Mouse (Mus musculus) heart, embryonic 14.5 days (tissue): Measurements from ENCODE around the gene Cmtm7. TPM values are rescaled to one million over a fixed set of nuclear protein-coding genes. Genes with fewer than 3 reads are reported as not detected.

Source experiments
- ATAC-seq: fragments of 200-750 bp; cut with Nextera tagmentation; 2 replicates; pipeline ENCODE4 v1.8.0; 2017; ENCODE audit warnings: low read depth, moderate TSS enrichment; ENCODE audit not compliant: insufficient number of reproducible peaks, insufficient read depth, low FRiP score
- H3K27ac ChIP-seq, 2 experiments: fragments of 200-500 bp in 1 of 2; fragments of 300-500 bp in 1 of 2; sonication (generic) in 1 of 2; replicated peaks in 1 of 2; 2 replicates each; pipeline ENCODE4 v1.5.1; 2012 to 2014; ENCODE audit warnings: low read depth in 2 of 2, low read length in 2 of 2, control low read depth in 1 of 2, mild to moderate bottlenecking in 1 of 2, mixed read lengths in 1 of 2; ENCODE audit not compliant: control insufficient read depth in 1 of 2, insufficient read depth in 1 of 2
- H3K27me3 ChIP-seq: fragments of 300-500 bp; sonication (generic); 2 replicates; pipeline ENCODE4 v1.6.1; 2014; ENCODE audit warnings: mild to moderate bottlenecking, low read length, control low read depth; ENCODE audit not compliant: control insufficient read depth, insufficient read depth
- H3K36me3 ChIP-seq: fragments of 300-500 bp; sonication (generic); 2 replicates; pipeline ENCODE4 v1.6.1; 2014; ENCODE audit warnings: mild to moderate bottlenecking, control low read depth, low read length, mixed read lengths; ENCODE audit not compliant: control insufficient read depth, insufficient read depth
- H3K4me1 ChIP-seq, 2 experiments: fragments of 200-500 bp in 1 of 2; fragments of 300-500 bp in 1 of 2; sonication (generic) in 1 of 2; 2 replicates each; pipeline ENCODE4 v1.6.1; 2012 to 2014; ENCODE audit warnings: low read length in 2 of 2, control low read depth in 1 of 2, mixed read lengths in 1 of 2; ENCODE audit not compliant: control insufficient read depth in 2 of 2, insufficient read depth in 2 of 2
- H3K4me2 ChIP-seq: fragments of 300-500 bp; sonication (generic); 2 replicates; pipeline ENCODE4 v1.6.1; 2014; ENCODE audit warnings: mild to moderate bottlenecking, low read length
- H3K4me3 ChIP-seq, 2 experiments: fragments of 200-500 bp in 1 of 2; fragments of 300-500 bp in 1 of 2; sonication (generic) in 1 of 2; 2 replicates each; pipeline ENCODE4 v1.5.1; 2012 to 2014; ENCODE audit warnings: low read length in 2 of 2, mild to moderate bottlenecking in 2 of 2, control low read depth in 1 of 2, low read depth in 1 of 2, moderate library complexity in 1 of 2; ENCODE audit not compliant: control insufficient read depth in 1 of 2, insufficient read depth in 1 of 2
- H3K9ac ChIP-seq: fragments of 300-500 bp; sonication (generic); 2 replicates; pipeline ENCODE4 v1.6.1; 2014; ENCODE audit warnings: mild to moderate bottlenecking, low read length
- H3K9me3 ChIP-seq: fragments of 300-500 bp; sonication (generic); 2 replicates; pipeline ENCODE4 v1.6.1; 2016; ENCODE audit warnings: low read length, control low read depth; ENCODE audit not compliant: control insufficient read depth
- WGBS: fragments of 180-500 bp; shearing (Covaris S2); extraction: QIAGEN DNeasy Blood & Tissue Kit; methylation state at CpG from one replicate; pipeline ENCODE4 v1.1.7; 2014; 5-methylcytosine and 5-hydroxymethylcytosine counted together
- polyA plus RNA-seq: library from polyadenylated mRNA; unstranded; fragments of >200 nt; fragmentation: Nextera tagmentation; extraction: Ambion mirVana; gene quantifications from 2 replicates; pipeline ENCODE4 v1.2.1, GENCODE M21; 2014

The Cmtm7 gene
- polyA plus RNA-seq, 1 experiment from 2014 or later: 122 TPM

GRCm38 (mm10) chr9:114794491-114794890 is 12.8 kb upstream of the Cmtm7 start:
- 81% methylated on average over 4 of the region's 4 CpGs for WGBS
- H3K4me2 ChIP-seq: no peak overlapping the region
- no peak for ATAC-seq
- no peak overlapping the region for H3K27ac ChIP-seq
- no peaks in the 10 kb centered on the region for H3K9me3 ChIP-seq
- H3K36me3 ChIP-seq: no peaks in the 10 kb centered on the region
- H3K27me3 ChIP-seq: no peaks in the 10 kb centered on the region
- H3K9ac ChIP-seq: no peak overlapping the region
- H3K4me1 ChIP-seq: peaks cover 0 to 4% of the 10 kb centered on the region in 2 experiments; a peak in 1 of 4 replicates
- no peak overlapping the region for H3K4me3 ChIP-seq

GRCm38 (mm10) chr9:114793764-114794295 is 12.2 kb upstream of the Cmtm7 start:
- H3K4me1 ChIP-seq: peaks cover 0 to 4% of the 10 kb centered on the region in 2 experiments; a peak in 1 of 4 replicates
- no peaks in the 10 kb centered on the region for H3K9me3 ChIP-seq
- H3K27ac ChIP-seq: no peak overlapping the region
- no peak overlapping the region for H3K9ac ChIP-seq
- no peak overlapping the region for H3K4me2 ChIP-seq
- 84% methylated on average over 9 of the region's 9 CpGs for WGBS
- no peak overlapping the region for H3K4me3 ChIP-seq
- no peak for ATAC-seq
- H3K27me3 ChIP-seq: no peaks in the 10 kb centered on the region
- no peaks in the 10 kb centered on the region for H3K36me3 ChIP-seq

DNA sequence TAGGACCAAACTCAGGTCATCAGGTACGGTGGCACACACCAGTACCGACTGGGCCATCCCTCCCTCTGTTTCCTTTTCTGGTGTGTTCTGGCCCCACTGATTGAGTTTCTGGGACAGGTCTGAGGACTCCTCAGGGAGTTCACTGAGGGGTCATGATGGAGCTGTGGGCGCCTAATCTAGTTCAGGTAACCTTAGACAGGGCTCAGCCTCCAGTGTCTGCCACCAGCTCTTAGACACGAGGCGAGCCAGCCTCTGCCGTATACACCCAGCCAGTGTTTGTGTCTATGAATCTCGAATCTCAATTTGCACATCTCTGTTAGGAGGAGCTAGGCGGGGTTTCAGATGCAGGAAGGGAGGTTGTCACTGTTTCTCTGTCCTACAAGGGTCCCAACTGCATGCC is 8.3 kb upstream of the Cmtm7 start:
- no peak overlapping the region for H3K4me3 ChIP-seq
- WGBS: 83% methylated on average over 8 of the region's 8 CpGs

DNA sequence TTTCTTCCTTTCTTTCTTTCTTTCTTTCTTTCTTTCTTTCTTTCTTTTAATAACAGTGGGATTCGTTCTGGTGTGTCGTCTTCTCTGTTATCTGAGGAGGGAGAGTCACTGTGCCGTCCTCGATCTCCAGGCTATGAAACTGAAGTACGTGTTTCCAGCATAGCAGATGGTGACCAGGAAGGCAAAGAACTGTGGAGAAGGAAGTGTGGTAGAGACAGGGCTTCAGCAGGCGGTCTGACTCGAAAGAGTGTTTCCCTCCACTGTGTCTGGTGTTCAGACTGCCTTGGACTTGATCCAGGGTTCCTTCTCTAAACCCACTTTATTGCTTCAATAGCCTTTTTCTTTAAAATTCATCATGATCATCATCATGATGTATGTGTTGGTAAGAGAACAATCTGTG is 7.9 kb upstream of the Cmtm7 start:
- WGBS: 60% methylated on average over 7 of the region's 7 CpGs
- no peak overlapping the region for H3K4me2 ChIP-seq
- H3K9me3 ChIP-seq: peaks cover 4% of the 10 kb centered on the region; the same call in 1 of the 2 replicates
- no peak overlapping the region for H3K27ac ChIP-seq
- no peak overlapping the region for H3K9ac ChIP-seq
- H3K4me1 ChIP-seq: peaks cover 6 to 7% of the 10 kb centered on the region in 2 experiments; a peak in 3 of 4 replicates
- no peak overlapping the region for H3K4me3 ChIP-seq
- ATAC-seq: no peak
- H3K27me3 ChIP-seq: no peaks in the 10 kb centered on the region
- H3K36me3 ChIP-seq: no peaks in the 10 kb centered on the region

More for the DNA sequence above, 8.3 kb upstream of the Cmtm7 start:
- Histone ChIP-seq H3K9ac (no peak overlapping the region), H3K4me1 (peaks cover 6 to 7% of the 10 kb centered on the region in 2 experiments; a peak in 3 of 4 replicates), H3K27ac (no peak overlapping the region), H3K4me2 (no peak overlapping the region), H3K27me3 (no peaks in the 10 kb centered on the region), H3K36me3 (no peaks in the 10 kb centered on the region), H3K9me3 (peaks cover 4% of the 10 kb centered on the region; the same call in 1 of the 2 replicates)
- ATAC-seq: no peak

- peaks cover 4% of the 10 kb centered on the region; the same call in 1 of the 2 replicates for H3K9me3 ChIP-seq
- no peak overlapping the region for H3K4me3 ChIP-seq
- no peaks in the 10 kb centered on the region for H3K36me3 ChIP-seq
- ATAC-seq: no peak
- H3K27ac ChIP-seq: no peak overlapping the region
- 75% methylated on average over 8 of the region's 8 CpGs for WGBS
- H3K9ac ChIP-seq: no peak overlapping the region
- peaks cover 6 to 7% of the 10 kb centered on the region in 2 experiments; a peak in 3 of 4 replicates for H3K4me1 ChIP-seq
- H3K4me2 ChIP-seq: no peak overlapping the region
- no peaks in the 10 kb centered on the region for H3K27me3 ChIP-seq
Observed at GRCm38 (mm10) chr9:114788697-114789096, 7.0 kb upstream of the Cmtm7 start.

GRCm38 (mm10) chr9:114787716-114788115 is 6.1 kb upstream of the Cmtm7 start:
- no peak overlapping the region for H3K27ac ChIP-seq
- no peaks in the 10 kb centered on the region for H3K36me3 ChIP-seq
- H3K9ac ChIP-seq: no peak overlapping the region
- WGBS: 81% methylated on average over 7 of the region's 7 CpGs
- peaks cover 4% of the 10 kb centered on the region; the same call in 1 of the 2 replicates for H3K9me3 ChIP-seq
- H3K27me3 ChIP-seq: no peaks in the 10 kb centered on the region
- H3K4me3 ChIP-seq: no peak overlapping the region
- H3K4me1 ChIP-seq: peaks cover 6 to 7% of the 10 kb centered on the region in 2 experiments; a peak in 3 of 4 replicates
- H3K4me2 ChIP-seq: no peak overlapping the region
- no peak for ATAC-seq

DNA sequence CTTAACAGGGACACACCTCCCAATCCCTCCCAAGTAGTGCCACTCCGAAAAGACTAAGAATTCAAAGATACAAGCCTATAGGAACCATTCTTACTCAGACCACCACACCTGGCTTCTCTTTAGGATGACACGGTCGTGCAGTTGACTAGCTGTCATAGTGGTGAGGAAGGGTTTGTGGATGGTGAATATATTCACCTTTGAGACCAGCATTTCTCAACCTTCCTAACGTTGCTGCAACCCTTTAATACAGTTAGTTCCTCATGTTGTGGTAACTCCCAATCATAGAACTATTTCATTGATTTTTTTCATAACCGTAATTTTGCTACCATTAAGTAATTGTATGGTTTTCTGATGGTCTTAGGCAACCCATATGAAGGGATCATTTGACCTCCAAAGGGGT is 5.5 kb upstream of the Cmtm7 start:
- Histone ChIP-seq H3K27me3 (no peaks in the 10 kb centered on the region), H3K9me3 (peaks cover 4% of the 10 kb centered on the region; the same call in 1 of the 2 replicates), H3K4me2 (no peak overlapping the region), H3K4me3 (no peak overlapping the region), H3K4me1 (peaks cover 6 to 7% of the 10 kb centered on the region in 2 experiments; a peak in 3 of 4 replicates), H3K36me3 (no peaks in the 10 kb centered on the region), H3K27ac (no peak overlapping the region), H3K9ac (no peak overlapping the region)
- no peak for ATAC-seq
- 93% methylated on average over 5 of the region's 5 CpGs for WGBS
